Mouse (Mus musculus) kidney, postnatal 4 days (tissue): Measurements from ENCODE around the gene D630045J12Rik.

Source experiments
- DNase-seq, 2 experiments: peaks; one replicate each; pipeline ENCODE4 v3.0.0; 2021; ENCODE audit warnings: mixed read lengths in 2 of 2

D630045J12Rik gene

GRCm38 (mm10) chr6:38242295-38242830, 11.4 kb downstream of the D630045J12Rik start:
- DNase-seq, result peak; percentile 52 to 61

GRCm38 (mm10) chr6:38241508-38241907, 12.3 kb downstream of the D630045J12Rik start:
- no peak for DNase-seq

GRCm38 (mm10) chr6:38240618-38241017, 13.2 kb downstream of the D630045J12Rik start:
- DNase-seq, result no peak

GRCm38 (mm10) chr6:38238382-38238781, 15.4 kb downstream of the D630045J12Rik start:
- peak in 1 of 2 experiments; percentile 42 for DNase-seq

- DNase-seq, result peak in 1 of 2 experiments; percentile 33
These were observed 17.7 kb downstream of the D630045J12Rik start for GRCm38 (mm10) chr6:38235991-38236658.

- no peak for DNase-seq
These were observed 20.0 kb downstream of the D630045J12Rik start for GRCm38 (mm10) chr6:38233803-38234202.

GRCm38 (mm10) chr6:38232917-38233316, 20.9 kb downstream of the D630045J12Rik start:
- DNase-seq, result no peak

- peak; percentile 74 to 82 for DNase-seq
These were observed 21.8 kb downstream of the D630045J12Rik start for GRCm38 (mm10) chr6:38231994-38232393.

- no peak for DNase-seq
These were observed 29.7 kb downstream of the D630045J12Rik start for GRCm38 (mm10) chr6:38224079-38224478.

GRCm38 (mm10) chr6:38219261-38219660, 34.5 kb downstream of the D630045J12Rik start:
- no peak for DNase-seq

GRCm38 (mm10) chr6:38215448-38216110, 38.2 kb downstream of the D630045J12Rik start:
- no peak for DNase-seq

- DNase-seq, result no peak
These were observed 46.2 kb downstream of the D630045J12Rik start for GRCm38 (mm10) chr6:38207621-38208020.

- DNase-seq, result no peak
These were observed 46.8 kb downstream of the D630045J12Rik start for GRCm38 (mm10) chr6:38206941-38207531.

GRCm38 (mm10) chr6:38205375-38205774, 48.4 kb downstream of the D630045J12Rik start:
- no peak for DNase-seq

- DNase-seq, result no peak
These were observed 50.0 kb downstream of the D630045J12Rik start for GRCm38 (mm10) chr6:38203820-38204219.

GRCm38 (mm10) chr6:38202816-38203215, 51.0 kb downstream of the D630045J12Rik start:
- DNase-seq, result peak; percentile 43 to 56

GRCm38 (mm10) chr6:38201495-38201894, 52.3 kb downstream of the D630045J12Rik start:
- DNase-seq, result no peak

GRCm38 (mm10) chr6:38199599-38199998, 54.2 kb downstream of the D630045J12Rik start:
- no peak for DNase-seq

- DNase-seq, result no peak
These were observed 55.1 kb downstream of the D630045J12Rik start for GRCm38 (mm10) chr6:38198727-38199126.

GRCm38 (mm10) chr6:38196266-38197189, 57.3 kb downstream of the D630045J12Rik start:
- no peak for DNase-seq

- DNase-seq, result peak in 1 of 2 experiments; percentile 37
These were observed 58.5 kb downstream of the D630045J12Rik start for GRCm38 (mm10) chr6:38195306-38195705.

GRCm38 (mm10) chr6:38194046-38194445, 59.8 kb downstream of the D630045J12Rik start:
- DNase-seq, result no peak
